Mouse (Mus musculus) ES-E14 (cell line): Measurements from ENCODE around the gene Lipc.

Experiments used
- CHD2 ChIP-seq: IDR thresholded peaks from 2 replicates; pipeline ENCODE4 v1.6.1; 2014; ENCODE audit warnings: mild to moderate bottlenecking, low read depth, low read length, inconsistent platforms
- HCFC1 ChIP-seq: IDR thresholded peaks from 2 replicates; pipeline ENCODE4 v1.6.1; 2012; ENCODE audit warnings: low read length, inconsistent platforms, borderline replicate concordance; ENCODE audit not compliant: insufficient read depth
- ZC3H11A ChIP-seq: IDR thresholded peaks from 2 replicates; pipeline ENCODE4 v1.6.1; 2012; ENCODE audit warnings: low read depth, mild to moderate bottlenecking, inconsistent platforms, low read length, borderline replicate concordance
- ZNF384 ChIP-seq: IDR thresholded peaks from 2 replicates; pipeline ENCODE4 v1.6.1; 2012; ENCODE audit warnings: low read depth, low read length, inconsistent platforms

DNA sequence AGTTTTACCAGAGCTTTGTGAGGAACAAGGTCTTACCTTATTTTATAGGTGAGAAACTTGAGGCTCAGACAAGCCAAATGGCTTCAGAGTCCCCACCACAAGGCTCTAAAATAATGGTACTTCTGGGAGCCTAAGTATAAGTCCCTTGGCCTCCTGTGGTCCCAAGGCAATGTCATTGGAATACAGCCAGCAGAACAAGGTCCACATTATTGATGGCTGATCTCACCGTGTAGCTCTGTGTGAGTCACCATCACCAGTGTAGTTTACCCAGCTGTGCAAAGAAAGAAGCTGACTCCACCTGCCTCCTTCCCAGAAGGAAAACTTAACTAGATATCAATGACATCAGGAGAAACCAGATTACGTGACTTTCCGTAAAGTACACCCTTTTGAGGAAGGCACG, 63.1 kb downstream of the Lipc start:
- no peak for TF ChIP-seq ZC3H11A
- TF ChIP-seq CHD2, result no peak
- TF ChIP-seq ZNF384, result no peak
- TF ChIP-seq HCFC1, result no peak
